Mouse (Mus musculus) brain, embryonic 14.5 days (tissue): Measurements from ENCODE around the gene Gga2.

ENCODE experiments used
- CTCF ChIP-seq: fragments of 200-500 bp; IDR thresholded peaks from 2 replicates; pipeline ENCODE4 v1.5.1; 2012; ENCODE audit warnings: inconsistent platforms, mild to moderate bottlenecking, moderate library complexity, borderline replicate concordance; ENCODE audit not compliant: insufficient read depth, insufficient read length; ENCODE audit errors: extremely low read depth
- POLR2A ChIP-seq: fragments of 200-500 bp; IDR thresholded peaks from 2 replicates; pipeline ENCODE4 v1.6.1; 2012; ENCODE audit warnings: mild to moderate bottlenecking, inconsistent platforms, borderline replicate concordance; ENCODE audit not compliant: poor library complexity, insufficient read depth, insufficient read length, severe bottlenecking; ENCODE audit errors: extremely low read depth

GRCm38 (mm10) chr7:122020667-122021354, at the start of gene Gga2:
- TF ChIP-seq CTCF: no peak
- peak; percentile 90 for TF ChIP-seq POLR2A
